Mouse (Mus musculus): ENCODE measurements at regions not wholly inside any gene's neighbourhood (a gene's known extent, or its start where the extent isn't known, plus 50 kb on each side); places are given as distances from the start of the nearest gene placed in this dataset.

DNA sequence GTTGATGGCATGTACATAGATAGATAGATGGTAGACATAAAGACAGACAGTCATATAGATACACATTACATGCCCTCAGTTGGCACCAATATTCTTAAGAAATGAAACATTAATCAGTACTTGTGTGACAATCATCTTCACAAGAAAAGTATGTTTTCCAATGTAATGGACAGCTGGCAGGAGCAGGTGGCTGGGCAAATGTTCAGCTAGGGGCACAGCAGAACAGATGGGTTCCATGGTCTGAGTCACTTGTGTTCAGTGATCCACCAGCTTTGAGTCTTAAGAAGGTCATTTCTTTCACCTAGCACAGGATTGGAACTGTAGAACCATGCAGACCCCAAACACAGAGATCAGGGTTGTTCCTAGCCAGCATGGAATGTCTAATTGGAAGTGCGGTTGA lies 2631.2 kb upstream of the 5930422O12Rik start:
- Histone ChIP-seq H3K4me3 (ENCODE audit: insufficient read depth, low read depth, low read length) (no peak overlapping the region), H3K27ac (replicated peaks; ENCODE audit: low read depth, low read length) (no peak overlapping the region), H3K4me1 (ENCODE audit: control insufficient read depth, insufficient read depth, insufficient read length, low read length) (no peaks in the 10 kb centered on the region)

DNA sequence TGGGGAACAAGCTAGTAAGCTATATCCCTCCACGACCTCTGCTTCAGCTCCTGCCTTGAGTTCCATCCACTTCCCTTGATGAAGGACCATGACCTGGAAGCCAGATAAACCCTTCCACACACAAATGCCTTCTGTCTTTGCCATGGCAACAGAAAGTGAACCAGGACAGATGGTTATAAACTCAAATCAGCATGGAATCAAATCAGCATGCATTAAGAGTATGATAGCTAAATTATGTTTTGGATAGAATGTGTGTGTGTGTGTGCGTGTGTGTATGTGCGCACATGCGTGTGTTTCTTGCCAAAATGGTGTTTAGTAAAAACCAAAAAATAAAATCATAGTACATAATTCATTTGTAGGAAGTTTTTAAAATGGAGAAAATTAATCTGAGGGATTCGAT lies 2611.5 kb upstream of the 5930422O12Rik start:
- Histone ChIP-seq H3K4me3 (ENCODE audit: insufficient read depth, low read depth, low read length) (no peak overlapping the region), H3K27ac (replicated peaks; ENCODE audit: low read depth, low read length) (no peak overlapping the region), H3K4me1 (ENCODE audit: control insufficient read depth, insufficient read depth, insufficient read length, low read length) (no peaks in the 10 kb centered on the region)

DNA sequence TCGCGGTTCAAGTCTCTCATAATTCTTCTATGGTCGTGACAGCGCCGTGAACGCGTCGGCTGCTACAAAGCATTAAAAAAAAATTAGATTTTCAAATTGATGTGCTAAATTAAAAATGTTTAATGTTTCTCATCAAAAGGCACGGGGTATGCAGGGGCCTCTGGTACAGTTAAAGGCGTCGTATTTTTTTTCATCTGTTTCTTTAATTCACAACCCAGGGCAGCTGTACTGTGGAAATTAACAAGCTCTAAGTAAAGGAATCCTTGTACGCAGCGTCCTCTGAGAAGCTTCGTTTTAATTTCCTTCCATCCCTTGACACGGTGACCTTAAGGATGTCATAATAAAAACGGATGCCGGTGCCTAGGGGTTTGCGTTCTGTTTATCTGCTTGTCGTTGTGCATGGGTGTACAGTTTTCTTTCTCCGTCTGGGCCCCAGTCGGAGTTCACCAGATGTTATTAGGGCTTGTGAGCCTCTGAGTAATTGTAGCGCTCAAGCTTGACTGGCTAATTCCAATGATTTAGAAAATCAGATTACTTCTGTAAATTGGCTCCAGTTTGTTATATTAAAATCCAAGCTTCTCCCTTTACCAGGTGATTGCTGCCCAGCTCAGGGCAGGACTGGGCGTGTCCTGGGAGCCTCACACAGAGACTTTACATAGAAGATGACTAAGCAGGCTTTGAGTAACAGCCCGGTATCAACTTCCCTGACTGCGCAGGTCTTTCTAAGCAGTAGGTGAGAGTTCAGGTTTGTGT lies 2605.5 kb upstream of the 5930422O12Rik start:
- Histone ChIP-seq H3K4me3 (ENCODE audit: insufficient read depth, low read depth, low read length) (no peak overlapping the region), H3K4me1 (ENCODE audit: control insufficient read depth, insufficient read depth, insufficient read length, low read length) (no peaks in the 10 kb centered on the region), H3K27ac (replicated peaks; ENCODE audit: low read depth, low read length) (no peak overlapping the region)

DNA sequence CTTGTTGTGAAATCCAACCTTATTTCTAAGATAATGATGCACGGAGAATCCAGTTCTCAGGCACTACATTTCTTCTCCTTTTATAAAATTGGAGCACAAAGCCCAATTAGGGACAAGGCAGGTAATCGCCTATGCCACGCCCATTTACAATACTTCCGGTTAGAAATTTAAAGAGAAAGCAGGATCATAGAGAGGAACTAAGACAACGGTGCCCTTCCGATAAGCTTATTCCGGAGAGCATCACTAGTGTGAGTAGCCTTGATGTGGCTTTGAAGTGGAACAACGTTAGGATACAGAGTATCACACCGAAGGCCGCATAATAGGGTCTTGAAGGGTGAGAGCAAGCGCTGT lies 2604.9 kb upstream of the 5930422O12Rik start:
- no peak overlapping the region for H3K27ac ChIP-seq (replicated peaks; ENCODE audit: low read depth, low read length)
- H3K4me3 ChIP-seq (ENCODE audit: insufficient read depth, low read depth, low read length): no peak overlapping the region

DNA sequence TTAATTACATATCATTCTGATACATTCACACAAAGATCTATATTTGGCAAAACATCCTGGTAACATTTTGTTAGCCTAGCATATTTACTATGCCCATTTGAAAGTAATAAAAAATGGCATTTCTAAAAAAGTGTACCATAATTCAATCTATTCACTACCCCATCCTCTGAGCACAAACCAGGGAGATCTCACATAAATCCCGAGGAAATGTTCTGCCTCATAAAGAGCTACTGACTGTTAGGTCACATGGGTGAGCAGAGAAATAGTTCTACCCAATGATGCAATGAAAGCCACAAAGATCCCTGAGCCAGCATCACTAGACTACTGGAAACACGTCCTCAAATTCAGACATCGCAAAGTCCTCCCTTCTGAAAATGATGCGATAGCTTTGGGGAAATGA lies 2602.5 kb upstream of the 5930422O12Rik start:
- H3K4me3 ChIP-seq (ENCODE audit: insufficient read depth, low read depth, low read length): no peak overlapping the region
- H3K4me1 ChIP-seq (ENCODE audit: control insufficient read depth, insufficient read depth, insufficient read length, low read length): no peaks in the 10 kb centered on the region

More for the DNA sequence above, 2604.9 kb upstream of the 5930422O12Rik start:
- no peaks in the 10 kb centered on the region for H3K4me1 ChIP-seq (ENCODE audit: control insufficient read depth, insufficient read depth, insufficient read length, low read length)

DNA sequence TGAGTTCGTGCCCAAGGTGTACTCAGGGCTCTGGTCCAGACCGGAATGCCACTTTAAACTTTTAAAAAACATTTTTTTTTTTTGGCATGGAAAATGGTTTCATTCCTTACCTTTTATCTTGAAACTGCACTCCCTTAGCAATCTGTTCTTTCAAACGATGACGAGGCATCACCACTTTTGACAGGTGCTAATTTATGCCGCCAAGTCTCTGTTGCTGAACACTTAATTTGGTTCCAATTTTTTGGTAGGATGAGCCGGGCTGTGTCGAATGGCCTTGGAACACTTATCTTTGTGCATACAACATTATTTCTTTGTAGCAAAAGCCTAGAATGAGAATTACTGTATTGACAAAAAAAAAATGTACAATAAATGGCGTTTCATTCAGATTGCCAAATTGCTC lies 2590.5 kb upstream of the 5930422O12Rik start:
- H3K27ac ChIP-seq (replicated peaks; ENCODE audit: low read depth, low read length): no peak overlapping the region
- no peak overlapping the region for H3K4me3 ChIP-seq (ENCODE audit: insufficient read depth, low read depth, low read length)
- H3K4me1 ChIP-seq (ENCODE audit: control insufficient read depth, insufficient read depth, insufficient read length, low read length): no peaks in the 10 kb centered on the region

More for the DNA sequence above, 2602.5 kb upstream of the 5930422O12Rik start:
- no peak overlapping the region for H3K27ac ChIP-seq (replicated peaks; ENCODE audit: low read depth, low read length)

DNA sequence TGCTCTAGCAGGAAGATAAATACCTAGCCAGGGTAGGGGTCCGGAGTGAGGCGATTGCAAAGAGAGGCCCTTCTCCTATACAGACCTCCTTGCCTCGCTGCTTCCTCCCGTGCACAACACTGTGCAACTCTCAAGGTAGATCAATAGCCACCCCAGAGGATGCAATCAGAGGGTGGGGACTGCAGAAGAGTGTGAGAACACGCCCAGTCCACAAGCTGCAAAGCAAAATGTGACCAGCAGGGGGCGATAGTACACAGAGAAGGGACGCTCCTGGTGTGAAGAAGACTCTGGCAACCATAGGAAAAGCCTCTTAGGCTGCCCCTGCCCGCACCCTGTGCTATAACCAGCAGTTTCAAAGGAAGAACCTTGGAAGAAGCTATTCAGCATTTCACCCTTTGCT lies 2588.4 kb upstream of the 5930422O12Rik start:
- H3K27ac ChIP-seq (replicated peaks; ENCODE audit: low read depth, low read length): no peak overlapping the region
- no peaks in the 10 kb centered on the region for H3K4me1 ChIP-seq (ENCODE audit: control insufficient read depth, insufficient read depth, insufficient read length, low read length)
- no peak overlapping the region for H3K4me3 ChIP-seq (ENCODE audit: insufficient read depth, low read depth, low read length)

DNA sequence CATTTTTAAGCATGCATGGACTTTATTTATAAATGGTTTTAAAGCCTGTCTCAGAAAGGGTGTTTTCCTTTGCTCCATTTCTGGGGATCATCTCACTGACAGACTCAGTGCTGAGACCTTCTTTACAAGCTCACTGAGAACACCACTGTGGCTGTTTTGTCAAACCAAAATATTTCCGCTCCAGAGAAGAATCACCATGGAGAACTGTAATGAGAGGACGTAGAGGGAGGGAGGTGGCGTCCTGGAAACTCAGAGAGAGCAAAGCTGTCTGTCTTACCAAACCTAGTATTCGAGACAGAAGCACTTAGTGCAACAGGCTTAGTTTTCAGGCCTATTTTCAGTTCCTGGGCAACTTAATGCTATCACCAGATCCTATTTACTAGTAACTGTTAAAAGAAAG lies 2565.5 kb upstream of the 5930422O12Rik start:
- Histone ChIP-seq H3K27ac (replicated peaks; ENCODE audit: low read depth, low read length) (no peak overlapping the region), H3K4me1 (ENCODE audit: control insufficient read depth, insufficient read depth, insufficient read length, low read length) (no peaks in the 10 kb centered on the region)

DNA sequence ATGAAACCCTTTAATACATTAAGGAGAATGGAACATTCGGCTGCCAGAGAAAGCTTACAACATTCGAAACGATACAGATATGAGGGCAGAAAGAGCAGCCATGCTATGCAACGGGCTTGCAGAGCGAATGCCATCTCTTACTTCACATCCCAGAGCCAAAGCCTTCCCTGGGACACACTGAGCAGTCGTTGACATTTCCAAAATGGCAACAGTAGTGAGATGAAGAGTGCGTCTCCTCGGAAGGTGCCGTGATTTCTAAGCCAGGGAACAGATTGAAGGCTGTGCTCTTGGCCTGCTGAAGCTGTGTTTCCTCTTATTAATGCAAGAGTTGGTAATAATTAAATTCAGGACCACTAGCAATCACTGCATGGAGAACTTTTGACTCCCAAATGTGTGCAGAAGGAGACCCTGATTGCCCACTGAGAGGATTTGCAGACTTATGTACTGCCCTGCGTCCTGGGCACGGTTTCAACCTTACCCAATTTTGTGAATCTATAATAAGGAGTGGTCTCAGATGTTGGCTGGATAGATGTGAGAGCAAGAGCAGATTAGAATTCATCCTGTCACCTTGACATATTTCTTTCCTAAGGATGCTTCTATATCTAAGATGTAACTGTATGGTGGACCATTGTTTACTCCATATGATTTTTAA lies 2522.3 kb upstream of the 5930422O12Rik start:
- Histone ChIP-seq H3K27ac (replicated peaks; ENCODE audit: low read depth, low read length) (no peak overlapping the region), H3K4me1 (ENCODE audit: control insufficient read depth, insufficient read depth, insufficient read length, low read length) (no peaks in the 10 kb centered on the region), H3K4me3 (ENCODE audit: insufficient read depth, low read depth, low read length) (no peak overlapping the region)

More for the DNA sequence above, 2565.5 kb upstream of the 5930422O12Rik start:
- H3K4me3 ChIP-seq (ENCODE audit: insufficient read depth, low read depth, low read length): no peak overlapping the region

DNA sequence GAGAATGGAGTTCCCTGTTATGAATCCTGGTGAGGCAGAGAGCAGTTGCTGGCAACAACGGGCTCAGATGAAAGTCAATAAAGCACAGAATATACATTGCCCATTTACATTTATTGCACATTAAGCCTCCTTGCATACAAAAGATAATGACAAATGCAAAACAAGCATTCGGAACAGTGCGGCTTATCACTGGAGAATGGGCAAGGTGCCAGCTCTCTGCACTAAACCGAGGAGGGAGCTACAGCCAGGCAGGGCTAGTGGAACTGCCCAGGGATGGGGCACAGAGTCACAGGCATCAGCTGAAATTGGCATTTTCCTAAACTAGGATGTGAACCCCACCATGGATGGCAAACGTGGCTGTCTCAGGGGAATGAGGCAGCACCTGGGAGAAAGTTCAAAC lies 2514.8 kb upstream of the 5930422O12Rik start:
- no peak overlapping the region for H3K27ac ChIP-seq (replicated peaks; ENCODE audit: low read depth, low read length)
- H3K4me3 ChIP-seq (ENCODE audit: insufficient read depth, low read depth, low read length): no peak overlapping the region
- H3K4me1 ChIP-seq (ENCODE audit: control insufficient read depth, insufficient read depth, insufficient read length, low read length): no peaks in the 10 kb centered on the region

DNA sequence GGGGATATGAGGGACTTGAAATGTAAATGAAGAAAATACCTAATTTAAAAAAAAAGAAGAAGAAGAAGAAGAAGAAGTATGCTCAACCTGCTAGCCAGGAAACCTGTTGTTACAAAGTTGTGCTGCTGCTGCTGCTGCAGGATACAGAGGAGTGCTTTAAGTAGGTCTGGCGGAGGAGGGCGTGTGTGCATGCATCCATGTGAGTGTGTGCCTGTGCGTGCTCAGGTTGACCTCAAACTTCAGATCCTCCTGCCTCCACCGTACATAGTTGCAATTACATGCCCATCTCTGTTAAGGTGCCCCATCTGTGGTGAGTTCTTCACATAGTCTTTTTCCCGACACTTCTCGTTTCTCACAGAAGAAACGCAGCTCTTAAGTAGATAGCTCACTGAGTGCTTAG lies 2513.4 kb upstream of the 5930422O12Rik start:
- H3K4me1 ChIP-seq (ENCODE audit: control insufficient read depth, insufficient read depth, insufficient read length, low read length): no peaks in the 10 kb centered on the region
- H3K27ac ChIP-seq (replicated peaks; ENCODE audit: low read depth, low read length): no peak overlapping the region
- H3K4me3 ChIP-seq (ENCODE audit: insufficient read depth, low read depth, low read length): no peak overlapping the region

DNA sequence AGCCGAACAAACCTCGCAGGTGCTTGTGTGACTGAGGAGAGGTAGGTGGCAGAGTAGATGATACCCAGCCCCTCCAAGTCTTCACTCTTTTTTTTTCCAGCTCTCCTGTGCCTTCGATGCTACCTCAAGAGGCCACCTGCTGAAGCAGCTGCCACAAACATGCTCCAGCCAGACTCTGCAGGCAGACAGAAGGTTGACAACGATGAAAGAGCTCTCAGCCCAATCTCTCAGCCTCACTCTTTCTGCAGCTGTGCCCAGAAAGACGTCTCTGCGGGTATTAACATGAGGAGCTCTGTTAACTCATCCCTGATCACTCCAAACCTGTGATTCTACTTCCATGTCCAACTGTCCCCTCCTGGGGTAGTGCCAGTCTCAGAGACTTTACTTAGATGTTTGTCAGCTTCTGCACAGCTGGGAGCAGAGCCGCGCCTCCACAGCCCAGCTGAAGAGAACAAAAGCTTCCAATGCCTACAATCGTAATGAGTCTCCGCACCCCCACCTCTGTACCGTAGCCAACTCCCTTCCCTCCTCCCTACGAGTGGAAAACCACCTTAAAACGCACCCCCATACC lies 2512.8 kb upstream of the 5930422O12Rik start:
- Histone ChIP-seq H3K4me3 (ENCODE audit: insufficient read depth, low read depth, low read length) (no peak overlapping the region), H3K4me1 (ENCODE audit: control insufficient read depth, insufficient read depth, insufficient read length, low read length) (no peaks in the 10 kb centered on the region), H3K27ac (replicated peaks; ENCODE audit: low read depth, low read length) (no peak overlapping the region)

DNA sequence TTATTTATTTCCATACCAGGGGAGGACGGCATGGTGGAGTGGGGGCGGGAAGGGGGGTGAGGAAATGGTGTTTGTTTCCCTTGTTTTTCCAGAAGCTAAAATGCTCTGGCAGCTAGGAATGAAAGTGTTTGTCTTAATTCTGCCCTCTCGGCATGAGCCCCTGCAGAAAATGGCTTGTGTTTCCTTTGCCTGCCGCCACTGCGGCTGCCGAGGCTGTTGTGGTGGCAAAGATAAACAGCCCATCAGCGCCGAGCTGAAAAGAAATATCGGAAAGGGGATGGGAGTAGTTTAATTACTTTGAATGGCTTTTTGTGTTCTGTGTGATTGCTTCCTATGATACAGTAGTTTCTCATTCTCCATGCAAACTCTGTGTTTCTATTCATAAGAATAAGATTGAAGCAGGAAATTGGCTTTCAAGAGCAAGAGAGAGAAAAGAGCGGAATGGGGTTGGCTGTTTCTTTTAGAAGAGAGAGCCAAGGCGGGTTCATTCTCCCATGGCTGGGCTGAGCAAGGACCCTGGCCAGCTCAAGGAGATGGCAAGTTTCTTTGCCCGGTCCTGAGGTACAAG lies 2512.2 kb upstream of the 5930422O12Rik start:
- Histone ChIP-seq H3K4me1 (ENCODE audit: control insufficient read depth, insufficient read depth, insufficient read length, low read length) (no peaks in the 10 kb centered on the region), H3K27ac (replicated peaks; ENCODE audit: low read depth, low read length) (no peak overlapping the region), H3K4me3 (ENCODE audit: insufficient read depth, low read depth, low read length) (no peak overlapping the region)

DNA sequence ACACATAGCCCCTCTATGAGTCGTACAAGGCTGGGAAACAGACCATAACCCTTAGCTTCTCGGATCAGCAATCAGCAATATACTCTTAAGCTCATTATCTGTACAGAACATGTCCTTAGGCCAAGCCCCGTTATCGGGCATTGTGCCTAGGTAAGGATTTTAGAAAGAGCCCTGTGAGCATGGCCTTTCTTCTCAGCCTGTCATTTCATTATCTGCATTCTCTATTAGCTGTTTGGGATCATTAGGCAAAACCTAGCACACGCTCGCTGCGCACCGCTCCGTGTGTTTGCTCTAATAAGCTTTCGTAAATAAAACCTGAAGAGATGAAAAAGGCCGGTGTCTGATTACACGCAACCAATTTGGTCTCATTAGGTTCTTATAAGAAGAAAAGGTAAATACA lies 2507.1 kb upstream of the 5930422O12Rik start:
- Histone ChIP-seq H3K4me3 (ENCODE audit: insufficient read depth, low read depth, low read length) (no peak overlapping the region), H3K27ac (replicated peaks; ENCODE audit: low read depth, low read length) (no peak overlapping the region), H3K4me1 (ENCODE audit: control insufficient read depth, insufficient read depth, insufficient read length, low read length) (no peaks in the 10 kb centered on the region)

DNA sequence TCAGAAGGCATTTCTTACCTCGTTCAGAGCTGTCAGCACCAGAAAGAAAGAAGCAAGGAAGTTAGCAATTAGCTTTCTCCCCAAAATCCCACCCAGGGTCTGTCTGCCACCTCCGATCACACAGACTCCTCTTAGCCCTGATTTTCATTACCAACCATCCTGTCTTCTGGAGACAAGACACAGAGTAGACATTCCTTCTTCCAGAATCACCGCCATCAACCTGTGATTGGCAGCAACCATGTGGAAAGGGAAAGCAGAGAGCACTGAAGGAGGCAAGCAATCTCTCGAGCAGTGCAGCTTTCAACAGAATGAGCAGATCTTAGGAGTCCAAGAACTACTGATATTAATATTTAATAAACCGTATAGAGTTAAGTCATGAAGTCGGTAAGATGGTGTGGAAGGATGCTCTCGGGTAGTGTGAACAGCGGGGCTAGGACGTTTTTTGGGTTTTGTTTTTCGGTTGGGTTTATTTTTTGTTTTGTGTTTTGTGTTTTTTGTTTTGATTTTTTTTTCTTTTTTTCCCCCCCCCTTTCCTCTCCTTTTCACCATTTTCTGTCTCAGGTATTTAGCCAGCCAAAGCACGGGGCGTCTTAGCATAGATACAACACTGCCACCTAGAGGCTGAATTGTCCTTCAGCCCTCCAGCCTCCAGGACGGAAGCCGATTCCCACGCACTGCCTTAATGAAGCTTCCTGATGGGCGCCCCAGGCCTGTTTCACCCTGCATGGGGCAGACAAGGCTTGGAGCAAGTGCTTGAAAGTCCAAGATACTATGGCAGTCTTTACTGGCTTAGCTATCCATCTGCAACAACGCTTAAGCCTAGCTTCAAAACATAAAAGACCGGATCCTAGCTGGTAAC lies 2505.0 kb upstream of the 5930422O12Rik start:
- Histone ChIP-seq H3K4me3 (ENCODE audit: insufficient read depth, low read depth, low read length) (no peak overlapping the region), H3K27ac (replicated peaks; ENCODE audit: low read depth, low read length) (no peak overlapping the region), H3K4me1 (ENCODE audit: control insufficient read depth, insufficient read depth, insufficient read length, low read length) (no peaks in the 10 kb centered on the region)
